Mouse (Mus musculus) cerebellum, adult 2 months (tissue): Measurements from ENCODE around the gene Ptgfr.

Source experiments
- CTCF ChIP-seq: fragments of 200-500 bp; IDR thresholded peaks from 2 replicates; pipeline ENCODE4 v1.5.1; 2011; ENCODE audit warnings: low read depth, mild to moderate bottlenecking, control low read depth, low read length, moderate library complexity, borderline replicate concordance; ENCODE audit not compliant: insufficient read depth
- POLR2A ChIP-seq: fragments of 200-500 bp; IDR thresholded peaks from 2 replicates; pipeline ENCODE4 v1.6.1; 2011; ENCODE audit warnings: low read length, control low read depth, borderline replicate concordance; ENCODE audit not compliant: insufficient read depth

GRCm38 (mm10) chr3:151819811-151820210, 17.6 kb downstream of the Ptgfr start:
- TF ChIP-seq CTCF = no peak
- TF ChIP-seq POLR2A = no peak
